Mouse (Mus musculus): ENCODE results near the gene Smox. TPM values are rescaled to one million over a fixed set of nuclear protein-coding genes. Genes with fewer than 3 reads are reported as not detected.

Gene Smox
- 100 to 1,000 TPM in 5 of 26 experiments, 10 to 100 TPM in 21; 35.5 to 148 (median 85.3) TPM for total RNA-seq (2018; cell fraction: chromatin; rRNA removed)
- total RNA-seq (2018; cell fraction: cytosol; rRNA removed) = 10 to 100 TPM; 32.3 to 57.2 (median 40.1) TPM
- total RNA-seq (2018; cell fraction: nucleus; rRNA removed) = 100 to 1,000 TPM in 5 of 26 experiments, 10 to 100 TPM in 21; 33.4 to 122 (median 80.3) TPM
- polyA plus RNA-seq (2018) = 35.1 to 53.5 TPM (median 43.1 TPM) in 3 replicates

GRCm38 (mm10) chr2:131491196-131491595, at the start of gene Smox:
Gene Smox (plus strand): TSS chr2:131491496.
- Histone ChIP-seq H3K36me3 (ENCODE audit: inconsistent target) (no peaks in the 10 kb centered on the region), H3K4me3 (ENCODE audit: inconsistent target) (peak within 1 kb of the TSS; percentile 45), H3K27ac (no peak within 1 kb of the TSS), H3K79me2 (ENCODE audit: inconsistent target) (peaks cover 39% of the 10 kb centered on the region)
- WGBS (ENCODE audit: missing documents) = 20% methylated on average over 7 of the region's 7 CpGs

GRCm38 (mm10) chr2:131443084-131443890, 48.0 kb upstream of the Smox start:
- no peak overlapping the region for H3K4me3 ChIP-seq (ENCODE audit: inconsistent target)
- H3K27ac ChIP-seq = no peak overlapping the region
- 94% methylated on average over 8 of the region's 8 CpGs for WGBS (ENCODE audit: missing documents)
- H3K36me3 ChIP-seq (ENCODE audit: inconsistent target) = no peaks in the 10 kb centered on the region
- H3K79me2 ChIP-seq (ENCODE audit: inconsistent target) = no peaks in the 10 kb centered on the region

DNA sequence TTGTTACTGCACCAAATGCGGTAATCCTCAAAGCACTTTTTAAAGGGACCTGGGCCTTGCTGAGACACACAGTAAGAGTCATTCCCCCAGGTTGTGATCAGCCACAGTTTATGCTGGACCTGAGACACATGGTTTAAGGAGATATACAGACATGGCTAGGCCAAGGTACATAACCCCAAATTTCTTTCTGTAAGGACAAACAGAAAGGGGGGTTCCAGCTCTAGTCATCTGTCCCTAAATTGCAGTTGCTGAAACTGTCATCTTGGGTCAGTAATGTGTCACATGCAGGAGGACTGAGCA, 47.5 kb upstream of the Smox start:
- H3K79me2 ChIP-seq (ENCODE audit: inconsistent target) = no peaks in the 10 kb centered on the region
- H3K36me3 ChIP-seq (ENCODE audit: inconsistent target) = no peaks in the 10 kb centered on the region
- 100% methylated on average over 1 of the region's 1 CpGs for WGBS (ENCODE audit: missing documents)
- no peak overlapping the region for H3K27ac ChIP-seq
- H3K4me3 ChIP-seq (ENCODE audit: inconsistent target) = no peak overlapping the region

DNA sequence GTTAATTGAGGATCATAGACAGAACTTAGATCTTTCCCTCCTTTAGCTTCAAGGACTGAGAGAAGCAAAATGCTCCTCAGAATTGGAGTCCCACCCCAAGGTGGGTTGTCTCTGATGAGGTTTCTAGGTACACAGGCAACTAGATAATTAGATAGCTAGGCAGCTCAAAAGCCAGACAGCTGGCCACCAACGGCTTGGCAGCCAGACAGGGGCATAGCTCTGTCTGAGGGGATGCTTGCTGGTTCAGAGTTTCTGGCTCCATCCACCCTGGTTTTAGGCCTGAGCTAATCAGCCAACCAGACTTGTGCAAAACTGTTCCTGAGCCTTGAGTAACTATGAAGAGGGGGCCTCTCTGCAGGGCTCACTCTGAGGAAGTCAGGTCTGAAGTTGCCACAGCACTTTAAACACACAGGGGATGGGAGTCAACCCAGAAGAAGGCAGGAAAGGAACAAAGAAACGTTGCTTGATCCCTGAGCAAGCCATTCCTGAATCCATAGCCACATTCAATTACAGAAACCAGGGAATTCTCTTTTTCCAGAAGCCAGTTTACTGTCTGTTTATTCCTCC, 44.8 kb upstream of the Smox start:
- Histone ChIP-seq H3K27ac (no peak overlapping the region), H3K36me3 (ENCODE audit: inconsistent target) (no peaks in the 10 kb centered on the region), H3K4me3 (ENCODE audit: inconsistent target) (no peak overlapping the region), H3K79me2 (ENCODE audit: inconsistent target) (no peaks in the 10 kb centered on the region)
- WGBS (ENCODE audit: missing documents) = 53% methylated on average over 2 of the region's 2 CpGs

DNA sequence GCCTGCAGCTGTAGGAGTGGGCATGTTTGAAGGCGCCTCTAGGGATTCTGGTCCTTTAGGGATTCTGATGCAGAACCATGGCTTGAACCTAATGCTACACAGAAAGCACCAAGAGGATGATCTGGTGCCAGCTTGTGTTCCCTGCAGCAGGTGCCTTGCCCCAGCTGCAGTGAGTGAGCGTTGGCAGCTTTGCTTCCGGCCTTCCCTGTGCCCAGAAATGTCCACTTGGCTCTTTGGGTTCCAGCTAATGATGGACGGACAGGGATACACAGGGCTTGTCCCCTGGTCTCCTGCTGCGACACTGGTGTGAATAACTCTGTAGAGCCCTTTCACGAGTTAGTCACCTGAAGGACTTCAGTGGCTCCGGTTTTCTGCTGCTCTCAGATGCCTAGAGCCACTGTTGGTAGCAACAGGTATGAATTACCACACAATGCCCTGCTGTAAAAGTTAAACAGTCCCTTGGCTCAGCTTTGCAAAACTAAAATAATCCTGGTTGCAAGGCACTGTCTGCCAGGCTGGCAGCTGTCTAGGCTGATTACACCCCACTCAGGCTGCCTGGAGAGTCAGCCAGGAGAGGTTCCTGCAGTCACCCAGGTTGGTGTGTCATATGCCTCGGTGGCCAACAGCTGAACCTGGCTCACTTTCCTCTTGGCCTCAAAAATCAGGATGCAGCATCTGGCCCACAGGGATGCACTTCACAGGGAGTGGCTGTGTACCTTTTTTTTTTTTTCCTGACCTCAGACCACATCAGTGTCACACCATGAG, 43.5 kb upstream of the Smox start:
- H3K79me2 ChIP-seq (ENCODE audit: inconsistent target) = no peaks in the 10 kb centered on the region
- WGBS (ENCODE audit: missing documents) = 95% methylated on average over 8 of the region's 8 CpGs
- no peaks in the 10 kb centered on the region for H3K36me3 ChIP-seq (ENCODE audit: inconsistent target)
- H3K4me3 ChIP-seq (ENCODE audit: inconsistent target) = no peak overlapping the region
- H3K27ac ChIP-seq = no peak overlapping the region

GRCm38 (mm10) chr2:131448353-131448752, 42.9 kb upstream of the Smox start:
- no peak overlapping the region for H3K27ac ChIP-seq
- no peak overlapping the region for H3K4me3 ChIP-seq (ENCODE audit: inconsistent target)
- no peaks in the 10 kb centered on the region for H3K36me3 ChIP-seq (ENCODE audit: inconsistent target)
- H3K79me2 ChIP-seq (ENCODE audit: inconsistent target) = no peaks in the 10 kb centered on the region

DNA sequence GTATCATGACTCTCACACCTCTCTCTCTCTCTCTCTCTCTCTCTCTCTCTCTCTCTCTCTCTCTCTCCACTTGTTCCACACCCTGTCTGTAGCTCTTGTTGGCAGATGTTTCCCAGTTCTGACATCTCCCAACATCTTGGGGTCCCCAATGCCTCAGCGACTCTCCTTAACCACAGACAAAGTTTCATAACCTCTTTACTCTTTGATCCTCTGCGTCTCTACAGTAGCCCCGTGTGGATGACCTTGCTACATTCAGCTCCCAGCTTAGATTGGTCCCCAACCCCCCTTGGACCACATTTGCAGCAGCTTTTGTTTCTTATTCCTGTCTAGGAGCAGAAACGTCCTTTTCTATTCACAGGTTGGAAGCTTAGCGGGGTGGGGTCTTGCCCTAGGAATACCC, 41.6 kb upstream of the Smox start:
- 38% methylated on average over 5 of the region's 5 CpGs for WGBS (ENCODE audit: missing documents)

DNA sequence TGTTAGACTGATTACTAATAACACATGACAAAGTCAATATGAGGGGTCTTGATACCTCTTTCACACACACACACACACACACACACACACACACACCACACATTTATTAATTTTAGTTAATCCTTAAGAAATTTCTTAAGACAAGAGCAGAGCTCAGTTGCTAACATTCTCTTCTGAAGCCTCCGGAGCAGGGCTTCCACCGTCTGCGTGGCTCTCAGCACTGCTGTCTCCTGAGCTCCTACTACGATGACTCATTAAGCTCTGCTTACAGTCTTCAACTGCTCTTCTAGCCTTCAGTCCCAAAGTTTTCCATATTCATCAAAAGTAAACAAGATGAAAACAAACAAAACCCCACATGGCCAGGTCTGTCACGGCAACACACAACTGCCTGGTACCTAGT, 40.8 kb upstream of the Smox start:
- no peak overlapping the region for H3K27ac ChIP-seq
- no peaks in the 10 kb centered on the region for H3K36me3 ChIP-seq (ENCODE audit: inconsistent target)
- WGBS (ENCODE audit: missing documents) = 90% methylated on average over 5 of the region's 5 CpGs
- H3K4me3 ChIP-seq (ENCODE audit: inconsistent target) = no peak overlapping the region
- H3K79me2 ChIP-seq (ENCODE audit: inconsistent target) = no peaks in the 10 kb centered on the region

More for the DNA sequence above, 41.6 kb upstream of the Smox start:
- Histone ChIP-seq H3K36me3 (ENCODE audit: inconsistent target) (no peaks in the 10 kb centered on the region), H3K4me3 (ENCODE audit: inconsistent target) (no peak overlapping the region), H3K79me2 (ENCODE audit: inconsistent target) (no peaks in the 10 kb centered on the region), H3K27ac (no peak overlapping the region)

DNA sequence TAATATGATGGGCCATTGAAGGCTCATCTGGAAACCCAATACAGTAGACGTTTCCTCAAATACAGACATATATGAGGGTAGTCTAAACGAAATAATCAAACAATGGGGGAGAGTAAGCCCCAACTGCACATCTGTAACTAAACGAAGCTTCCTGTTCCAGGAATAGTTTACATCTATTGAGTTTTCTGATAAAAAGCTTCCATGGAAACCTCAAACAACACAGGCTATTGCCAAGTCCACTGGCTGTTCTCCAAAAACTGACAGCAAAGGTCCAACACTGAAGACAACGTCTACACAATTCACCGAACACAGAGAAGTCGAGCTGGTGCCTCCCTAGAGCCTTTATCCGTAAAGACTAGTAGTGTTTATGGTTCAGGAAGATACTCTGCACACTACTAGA, 33.6 kb upstream of the Smox start:
- Histone ChIP-seq H3K4me3 (ENCODE audit: inconsistent target) (no peak overlapping the region), H3K79me2 (ENCODE audit: inconsistent target) (no peaks in the 10 kb centered on the region), H3K27ac (no peak overlapping the region), H3K36me3 (ENCODE audit: inconsistent target) (no peaks in the 10 kb centered on the region)
- 90% methylated on average over 7 of the region's 7 CpGs for WGBS (ENCODE audit: missing documents)

- Histone ChIP-seq H3K4me3 (ENCODE audit: inconsistent target) (no peak overlapping the region), H3K36me3 (ENCODE audit: inconsistent target) (no peaks in the 10 kb centered on the region), H3K27ac (no peak overlapping the region), H3K79me2 (ENCODE audit: inconsistent target) (no peaks in the 10 kb centered on the region)
- whole genome bisulfite sequencing (ENCODE audit: missing documents) = 88% methylated on average over 7 of the region's 9 CpGs
Measured at GRCm38 (mm10) chr2:131460946-131461682, 30.2 kb upstream of the Smox start.

DNA sequence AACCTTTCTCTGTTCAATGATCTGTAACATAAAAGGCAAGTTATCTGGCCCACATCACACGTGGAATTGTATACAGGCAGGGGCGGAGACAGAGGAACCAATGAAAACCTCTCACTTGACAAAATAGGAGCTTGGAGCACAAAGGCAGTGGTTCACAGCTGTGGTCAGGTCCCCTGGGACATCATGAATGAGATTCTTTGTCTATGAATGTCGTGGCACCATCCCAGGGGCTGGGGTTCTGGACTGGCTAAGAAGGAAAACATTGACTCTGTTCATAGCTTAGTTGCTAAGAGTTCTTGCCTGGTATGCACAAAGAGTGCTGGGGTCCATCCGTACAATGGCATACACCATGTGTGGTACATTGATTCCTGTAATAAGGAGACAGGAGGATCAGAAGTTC, 28.3 kb upstream of the Smox start:
- no peak overlapping the region for H3K27ac ChIP-seq
- 93% methylated on average over 4 of the region's 4 CpGs for WGBS (ENCODE audit: missing documents)

GRCm38 (mm10) chr2:131464147-131464546, 27.1 kb upstream of the Smox start:
- no peaks in the 10 kb centered on the region for H3K79me2 ChIP-seq (ENCODE audit: inconsistent target)
- 96% methylated on average over 2 of the region's 2 CpGs for WGBS (ENCODE audit: missing documents)
- H3K27ac ChIP-seq = no peak overlapping the region
- no peaks in the 10 kb centered on the region for H3K36me3 ChIP-seq (ENCODE audit: inconsistent target)
- H3K4me3 ChIP-seq (ENCODE audit: inconsistent target) = no peak overlapping the region

More for the DNA sequence above, 28.3 kb upstream of the Smox start:
- H3K36me3 ChIP-seq (ENCODE audit: inconsistent target) = no peaks in the 10 kb centered on the region
- H3K79me2 ChIP-seq (ENCODE audit: inconsistent target) = no peaks in the 10 kb centered on the region
- H3K4me3 ChIP-seq (ENCODE audit: inconsistent target) = no peak overlapping the region

GRCm38 (mm10) chr2:131466732-131467131, 24.6 kb upstream of the Smox start:
- H3K27ac ChIP-seq = no peak overlapping the region
- no peaks in the 10 kb centered on the region for H3K79me2 ChIP-seq (ENCODE audit: inconsistent target)
- no peak overlapping the region for H3K4me3 ChIP-seq (ENCODE audit: inconsistent target)
- 91% methylated on average over 2 of the region's 2 CpGs for WGBS (ENCODE audit: missing documents)
- no peaks in the 10 kb centered on the region for H3K36me3 ChIP-seq (ENCODE audit: inconsistent target)

DNA sequence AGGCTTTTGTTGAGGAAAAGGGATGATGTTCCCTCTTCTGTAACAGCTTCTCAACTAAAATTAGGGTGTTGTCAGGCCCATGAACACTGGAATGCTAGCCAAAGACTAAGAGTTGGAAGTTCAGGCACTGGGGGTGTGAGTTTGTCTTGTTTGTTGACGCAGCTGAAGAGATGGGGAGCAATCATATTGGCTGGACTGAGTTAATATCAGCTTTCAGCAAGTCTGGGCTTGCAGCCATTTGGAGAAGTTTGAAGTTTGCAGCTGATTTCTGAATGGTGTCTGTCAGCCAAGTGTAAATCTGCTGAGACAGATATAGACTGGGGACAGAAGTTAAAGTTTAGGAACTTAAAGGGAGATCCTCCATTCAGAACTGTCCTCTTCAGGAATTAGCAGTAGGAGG, 21.4 kb upstream of the Smox start:
- H3K79me2 ChIP-seq (ENCODE audit: inconsistent target) = no peaks in the 10 kb centered on the region
- WGBS (ENCODE audit: missing documents) = 100% methylated on average over 1 of the region's 1 CpGs
- H3K4me3 ChIP-seq (ENCODE audit: inconsistent target) = no peak overlapping the region
- no peak overlapping the region for H3K27ac ChIP-seq
- H3K36me3 ChIP-seq (ENCODE audit: inconsistent target) = no peaks in the 10 kb centered on the region

All from macrophage (primary cell).